Mouse (Mus musculus) kidney, postnatal 4 days (tissue): ENCODE results near the gene Sept9.

Source experiments
- DNase-seq, 2 experiments: peaks; one replicate each; pipeline ENCODE4 v3.0.0; 2021; ENCODE audit warnings: mixed read lengths in 2 of 2

Sept9 gene

DNA sequence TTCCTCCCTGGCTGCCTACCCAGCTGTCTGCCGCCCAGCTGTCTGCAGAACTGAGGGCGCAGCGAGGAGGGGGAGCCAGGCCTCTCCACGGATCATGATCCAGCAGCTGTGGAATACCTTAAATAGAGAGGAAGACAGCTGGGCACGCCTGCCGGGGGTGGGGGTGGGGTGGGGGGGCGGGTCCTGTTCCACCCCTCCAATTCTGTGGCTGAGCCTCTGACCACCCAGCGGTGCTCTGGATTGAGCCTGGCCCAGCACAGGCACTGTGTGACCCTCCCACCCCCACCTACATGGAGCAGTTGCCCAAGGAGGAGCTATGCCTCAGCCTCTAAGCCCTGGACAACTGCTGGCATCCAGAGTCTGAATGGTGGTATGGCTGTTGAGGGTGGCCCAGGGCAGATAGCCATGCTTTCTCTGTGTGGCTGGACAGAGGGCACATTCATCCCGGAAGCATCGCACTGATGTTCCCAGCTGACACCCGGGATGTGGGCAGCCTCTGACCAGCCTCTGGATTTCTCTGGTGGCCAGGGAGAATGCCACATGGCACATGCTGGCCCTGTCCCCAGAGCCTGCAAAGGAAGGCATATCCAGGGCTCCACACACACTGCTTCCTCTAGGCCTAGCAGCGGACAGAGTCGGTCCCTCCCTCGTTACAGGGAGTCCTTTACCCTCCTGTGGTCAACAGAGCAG lies 97.2 kb downstream of the Sept9 start:
- peak in 1 of 2 experiments; percentile 57 for DNase-seq

DNA sequence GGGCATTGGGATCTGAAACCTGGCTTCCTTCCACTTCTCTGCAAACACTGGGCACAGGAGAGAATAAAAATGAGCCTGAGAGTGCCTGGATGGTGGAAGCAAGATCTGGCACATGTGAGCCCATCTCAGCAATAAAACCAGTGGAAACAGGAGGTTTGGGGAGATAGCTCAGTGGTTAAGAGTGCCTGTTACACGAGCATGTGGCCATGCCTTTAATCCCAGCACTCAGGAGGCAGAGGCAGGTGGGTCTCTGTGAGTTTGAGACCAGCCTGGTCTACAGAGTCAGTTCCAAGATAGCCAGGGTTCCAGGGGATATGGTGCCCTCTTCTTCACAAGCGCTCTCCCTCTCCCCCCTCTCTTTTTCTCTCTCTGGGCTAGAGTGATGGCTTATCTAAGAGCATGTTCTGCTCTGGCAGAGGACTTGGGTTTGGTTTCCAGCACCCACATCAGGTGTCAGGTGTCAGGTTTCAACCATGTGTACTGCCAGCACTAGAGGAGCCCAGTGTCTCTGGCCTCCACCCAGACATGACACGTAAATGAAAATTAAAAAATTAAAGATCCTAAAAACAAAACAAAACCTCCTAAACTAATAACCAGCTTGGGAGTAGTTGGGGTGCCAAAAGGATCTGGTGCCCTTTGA lies 97.8 kb downstream of the Sept9 start:
- DNase-seq, result no peak

DNA sequence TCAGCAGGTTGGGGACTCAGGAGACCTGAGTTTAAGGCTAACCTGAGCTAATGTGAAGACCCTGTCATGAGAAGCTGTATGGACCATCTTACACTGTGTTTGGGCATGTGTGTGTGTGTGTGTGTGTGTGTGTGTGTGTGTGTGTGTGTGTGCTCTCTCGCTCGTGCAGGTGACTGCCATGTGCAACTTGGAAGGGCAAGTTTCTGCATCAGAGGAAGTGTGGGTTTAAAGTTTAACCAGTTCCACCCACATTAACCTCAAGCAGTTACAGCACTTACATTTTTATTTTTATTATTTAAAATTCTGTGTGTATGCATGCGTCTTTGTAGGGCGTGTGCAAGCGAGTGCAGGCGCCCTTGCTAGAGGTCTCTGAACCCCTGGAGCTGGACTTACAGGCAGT lies 100.3 kb downstream of the Sept9 start:
- peak in 1 of 2 experiments; percentile 29 for DNase-seq

DNA sequence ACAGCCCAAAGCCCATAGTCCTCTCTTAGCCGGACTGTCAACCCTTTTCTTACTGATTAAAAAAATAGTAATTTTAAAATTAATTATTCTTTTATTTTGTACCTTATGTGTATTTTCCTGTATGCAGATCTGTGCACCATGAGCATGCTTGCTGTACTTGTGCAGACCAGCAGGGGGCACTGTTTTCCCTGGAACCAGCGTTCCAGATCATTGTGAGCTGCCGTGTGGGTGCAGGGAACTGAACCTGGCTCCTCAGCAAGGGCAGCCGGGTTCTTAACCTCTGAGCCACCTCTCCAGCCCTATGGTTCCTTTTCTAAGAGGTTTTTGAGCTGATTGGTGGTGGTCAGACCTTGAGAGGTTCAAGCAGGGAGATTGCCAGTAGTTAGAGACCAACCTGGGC lies 101.3 kb downstream of the Sept9 start:
- no peak for DNase-seq

DNA sequence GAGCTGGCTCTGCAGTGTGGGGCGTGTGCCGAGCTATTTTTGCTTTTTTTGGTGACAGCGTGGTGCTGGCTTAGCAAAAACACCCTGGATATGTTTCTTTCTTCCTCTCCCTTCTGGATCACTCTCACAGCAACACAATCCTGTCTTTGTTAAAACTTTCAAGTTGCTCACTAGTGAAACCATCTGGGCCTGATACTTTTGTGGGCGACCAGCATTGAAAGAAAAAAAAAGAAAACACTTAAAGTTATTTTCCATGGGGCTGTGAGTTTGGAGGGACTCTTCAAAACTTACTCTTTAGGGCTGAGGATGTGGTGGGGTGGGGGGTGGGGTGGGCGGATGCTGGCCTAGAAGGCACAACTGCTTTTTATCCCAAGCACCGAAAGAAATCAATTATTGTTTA lies 102.3 kb downstream of the Sept9 start:
- DNase-seq, result no peak

DNA sequence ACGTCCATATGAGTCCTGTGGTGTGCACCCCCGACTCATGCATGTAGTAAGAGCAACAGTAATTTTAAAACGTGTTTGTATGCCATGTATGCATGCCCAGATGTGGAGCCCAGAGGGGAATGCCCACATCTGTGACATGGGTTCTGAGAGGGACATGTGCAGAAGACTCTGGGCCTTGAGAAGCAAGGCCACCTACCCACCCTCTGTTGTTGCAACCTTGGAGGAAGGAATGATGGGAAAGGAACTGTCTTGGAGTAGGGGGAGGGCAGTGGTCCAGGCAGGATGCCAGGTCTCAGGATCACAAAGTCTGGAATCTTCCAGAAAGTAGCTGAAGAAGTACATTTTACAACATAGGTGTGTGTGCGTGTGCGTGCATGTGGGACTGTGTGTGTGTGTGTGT lies 102.9 kb downstream of the Sept9 start:
- DNase-seq, result no peak

DNA sequence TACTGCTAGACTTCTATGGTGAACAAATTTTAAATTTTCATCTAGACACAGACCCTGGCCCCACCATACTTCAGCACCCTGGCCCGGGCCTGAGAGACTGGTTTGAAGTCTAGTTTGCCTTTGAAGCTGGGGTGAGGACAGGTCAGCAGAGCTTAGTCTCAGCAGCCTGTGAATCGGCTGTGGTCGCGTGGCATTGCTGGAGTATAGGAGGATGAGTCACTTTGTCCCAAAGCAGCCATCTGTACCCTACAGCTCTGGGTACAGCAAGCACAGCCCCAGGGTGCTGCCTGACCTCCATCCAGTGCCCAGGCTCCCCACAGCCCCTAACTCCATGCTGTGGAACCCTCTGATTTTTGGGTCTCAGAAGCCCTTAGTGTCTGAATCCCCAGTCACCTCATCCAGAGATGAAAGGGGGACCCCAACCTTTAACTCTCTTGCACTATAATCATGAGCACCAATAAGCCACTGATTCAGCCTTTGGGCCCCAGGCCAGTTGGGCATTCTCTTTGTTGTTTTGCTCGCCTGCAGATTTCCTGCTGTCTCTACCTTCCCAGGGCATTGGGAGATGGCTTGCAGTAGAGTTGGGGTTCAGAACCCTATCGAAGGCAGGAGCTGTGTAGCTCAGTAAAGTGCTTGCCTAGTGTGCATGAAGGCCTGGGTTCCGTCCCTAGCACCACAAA lies 106.2 kb downstream of the Sept9 start:
- DNase-seq, result no peak

DNA sequence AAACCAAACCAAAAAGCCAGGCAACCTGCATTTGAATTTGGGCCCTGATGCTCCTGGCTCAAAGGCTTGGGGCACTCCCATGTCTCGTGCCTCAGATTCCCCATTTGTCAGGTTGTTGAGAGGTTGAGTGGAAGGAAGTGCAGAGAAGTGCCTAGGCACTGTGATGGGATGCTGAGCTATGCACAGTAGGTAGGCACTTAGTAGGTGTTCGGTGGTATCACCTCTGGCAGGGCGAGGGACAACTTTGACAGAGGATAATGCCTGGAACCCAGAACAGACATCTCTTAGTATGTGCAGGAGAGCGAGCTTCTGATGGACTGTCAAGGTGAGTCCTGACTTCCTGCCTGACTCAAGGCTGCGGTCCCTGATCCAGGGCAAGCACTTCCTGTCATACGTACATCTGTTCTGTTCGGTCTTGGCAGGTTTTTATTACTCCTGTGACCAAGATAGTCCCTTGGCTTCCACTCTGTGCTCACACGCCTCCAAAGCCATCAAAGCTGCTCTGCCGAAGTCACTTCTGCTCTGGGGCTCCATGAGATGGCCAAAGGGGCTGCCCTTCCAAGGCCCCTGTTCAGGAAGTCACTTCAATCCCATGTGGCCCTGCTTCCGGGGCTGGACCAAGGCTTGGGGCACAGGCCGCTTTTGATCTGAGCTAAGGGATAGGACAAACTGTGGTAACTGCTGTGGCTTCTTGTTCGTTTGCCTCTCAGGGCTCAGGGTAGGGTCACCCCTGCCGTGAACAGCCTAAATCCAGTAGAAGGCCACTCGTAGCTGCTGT lies 107.0 kb downstream of the Sept9 start:
- DNase-seq, result peak in 1 of 2 experiments; percentile 58

DNA sequence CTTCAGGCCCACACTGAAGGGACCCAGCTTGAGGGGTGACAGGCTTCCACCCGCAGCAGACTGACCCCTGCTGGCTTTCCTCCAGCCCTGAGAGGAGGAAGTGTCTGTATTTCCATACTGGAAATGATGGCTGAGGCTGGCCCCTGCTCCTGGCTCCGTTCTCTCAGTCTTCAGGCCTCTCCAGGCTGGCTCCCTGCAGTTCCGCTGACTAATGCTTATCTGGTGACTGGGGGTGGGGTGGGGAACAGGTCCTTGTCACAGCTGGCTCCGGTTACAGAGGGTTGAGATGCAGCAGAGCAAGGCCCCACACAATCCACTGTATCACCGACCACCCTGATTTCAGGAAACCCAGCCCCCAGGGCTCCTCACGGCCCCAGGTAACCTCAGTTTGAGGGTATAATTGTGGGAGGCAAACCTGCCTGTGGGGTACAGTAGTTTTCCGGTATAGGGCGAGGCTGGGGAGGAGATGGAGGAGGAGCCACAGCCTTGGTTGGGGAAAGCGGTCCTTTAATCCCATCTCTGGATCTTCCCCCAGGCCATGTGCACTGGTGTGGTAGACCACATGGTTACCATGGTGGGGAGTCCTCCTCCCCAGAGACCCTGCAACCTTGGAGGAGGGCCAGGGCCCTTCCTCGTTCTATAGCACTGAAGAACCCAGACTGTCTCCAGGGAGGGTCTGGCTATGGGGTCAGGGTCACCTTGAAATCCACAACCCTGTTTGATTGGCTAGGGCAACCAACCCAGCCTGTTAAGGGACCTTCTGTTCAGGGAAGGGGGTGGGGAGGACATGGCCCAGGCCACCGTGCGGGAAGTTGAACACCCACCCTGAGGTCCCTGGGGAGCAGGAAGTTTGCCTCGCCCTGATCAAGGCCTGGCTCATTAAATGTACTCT lies 108.7 kb downstream of the Sept9 start:
- peak; percentile 84 to 88 for DNase-seq

DNA sequence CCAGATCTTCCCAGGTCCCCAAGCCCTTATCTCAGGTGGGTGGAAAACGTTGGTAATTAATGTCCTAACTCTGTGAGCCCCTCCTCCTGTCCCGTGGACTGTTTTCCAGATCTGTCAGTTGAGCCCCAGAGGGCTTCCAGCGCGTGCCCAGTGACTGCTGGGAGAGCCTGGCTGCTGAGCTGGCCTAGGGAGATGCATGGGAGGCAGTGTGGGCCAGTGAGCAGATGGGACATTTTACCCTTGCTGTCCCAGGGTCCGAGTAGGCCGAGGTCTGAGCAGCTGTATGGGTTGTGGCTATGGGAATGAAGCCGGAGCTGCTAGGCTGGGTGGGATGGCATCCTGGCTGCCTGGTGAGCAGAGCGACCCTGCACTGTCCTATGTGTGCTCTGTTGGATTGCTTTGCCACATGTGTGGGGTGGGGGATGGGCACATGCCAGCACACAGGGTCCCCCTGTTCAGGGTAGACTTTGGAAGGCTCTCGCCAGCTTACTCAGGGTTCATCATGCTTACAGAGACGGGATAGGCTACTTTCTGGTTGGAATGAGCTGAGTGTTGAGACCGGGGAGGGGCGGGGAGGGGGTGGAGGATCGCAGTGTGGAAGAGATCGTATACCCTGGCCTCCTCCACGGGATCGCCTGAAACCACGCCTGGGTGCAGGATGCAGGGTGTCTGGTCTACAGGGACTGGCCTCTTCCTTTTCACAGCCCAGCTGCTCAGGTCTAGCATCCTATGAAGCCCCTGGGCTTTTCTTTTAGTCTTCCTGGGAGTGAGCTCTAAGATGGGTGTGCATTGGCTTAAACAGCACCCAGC lies 109.9 kb downstream of the Sept9 start:
- peak in 1 of 2 experiments; percentile 29 for DNase-seq

DNA sequence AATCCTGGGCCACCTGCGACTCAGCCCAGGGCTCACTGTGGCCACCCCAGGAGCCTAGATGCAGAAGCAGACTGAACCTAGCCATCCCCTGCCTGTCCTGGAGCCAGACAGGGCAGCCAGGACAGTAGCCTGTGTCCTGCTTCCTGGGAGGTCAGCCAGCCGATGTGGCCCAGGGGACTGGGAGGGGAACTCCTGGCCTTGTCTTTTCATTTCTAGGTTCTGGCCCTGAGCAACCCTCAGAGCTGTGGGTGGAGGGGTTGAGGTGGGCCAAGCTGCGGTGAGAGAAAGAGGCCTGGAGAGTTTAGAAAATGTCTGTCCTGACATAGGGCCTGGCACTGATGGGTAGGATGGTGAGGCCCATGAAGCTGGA lies 110.4 kb downstream of the Sept9 start:
- DNase-seq, result no peak

DNA sequence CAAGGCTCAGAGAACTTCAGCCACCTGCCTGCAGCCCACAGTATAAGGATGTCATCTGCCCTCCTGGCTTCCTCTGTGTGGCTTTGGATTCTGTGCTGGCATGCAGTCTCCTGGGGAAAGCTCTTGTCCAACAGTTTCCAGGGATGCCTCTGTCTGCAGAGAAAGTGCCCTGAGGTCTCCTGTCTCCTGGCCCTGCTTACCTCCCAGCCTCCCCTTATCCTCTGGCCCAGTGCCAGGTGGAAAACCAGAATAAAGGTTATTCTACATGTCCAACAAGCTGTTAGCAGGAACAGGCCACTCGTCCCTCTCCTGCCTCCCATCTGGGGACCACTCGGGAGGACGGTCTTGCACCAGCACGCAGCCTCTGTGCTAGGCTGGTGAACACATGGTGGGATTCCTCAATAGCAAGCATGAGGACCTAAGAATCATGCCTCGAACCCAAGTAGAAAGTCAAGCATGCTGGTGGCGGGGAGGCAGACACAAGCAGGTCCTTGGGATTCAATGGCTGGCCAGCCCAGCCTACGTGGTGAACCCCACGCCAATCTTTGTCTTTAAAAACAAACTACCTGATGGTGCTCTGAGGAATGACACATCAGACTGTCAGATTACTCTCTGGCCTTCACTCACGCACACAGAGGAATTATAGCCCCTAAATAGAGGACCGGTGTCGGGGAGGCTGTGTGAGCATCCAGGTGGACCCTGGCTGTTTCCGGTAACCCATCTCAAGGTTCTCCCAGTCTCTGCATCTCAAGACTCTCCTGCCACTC lies 111.1 kb downstream of the Sept9 start:
- DNase-seq, result no peak

DNA sequence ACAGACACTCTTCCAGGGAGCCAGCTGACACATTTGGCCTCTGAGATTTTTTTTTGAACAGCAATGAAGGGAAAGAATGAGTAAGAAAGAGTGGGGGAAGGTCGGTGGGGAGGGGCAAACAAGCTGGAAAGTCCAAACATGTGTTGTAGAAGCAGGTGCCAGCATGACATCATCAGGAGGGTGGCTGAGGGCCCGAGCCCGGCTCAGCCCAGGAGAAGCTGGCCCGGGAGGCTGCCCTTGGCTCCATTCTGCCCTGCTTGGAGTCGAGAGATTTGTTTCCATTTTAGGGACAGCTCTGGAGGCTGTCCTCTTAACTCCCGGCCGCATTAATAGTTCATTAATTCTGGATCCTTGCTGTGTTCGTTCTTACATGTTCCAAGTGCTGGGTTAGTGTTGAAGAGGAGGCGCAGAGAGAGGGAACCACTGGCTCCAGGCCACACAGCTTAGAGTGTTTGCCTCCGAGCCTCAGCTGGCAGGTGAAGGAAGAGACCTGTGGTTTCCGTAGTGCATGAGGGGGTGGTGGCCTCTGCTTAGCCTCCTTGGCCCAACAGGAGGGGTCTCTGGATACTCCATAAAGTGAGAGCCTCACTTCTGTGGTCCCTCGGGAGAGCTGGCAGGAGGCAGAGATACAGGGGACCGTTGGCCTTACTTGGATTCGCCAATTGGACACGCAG lies 111.8 kb downstream of the Sept9 start:
- peak in 1 of 2 experiments; percentile 58 for DNase-seq

DNA sequence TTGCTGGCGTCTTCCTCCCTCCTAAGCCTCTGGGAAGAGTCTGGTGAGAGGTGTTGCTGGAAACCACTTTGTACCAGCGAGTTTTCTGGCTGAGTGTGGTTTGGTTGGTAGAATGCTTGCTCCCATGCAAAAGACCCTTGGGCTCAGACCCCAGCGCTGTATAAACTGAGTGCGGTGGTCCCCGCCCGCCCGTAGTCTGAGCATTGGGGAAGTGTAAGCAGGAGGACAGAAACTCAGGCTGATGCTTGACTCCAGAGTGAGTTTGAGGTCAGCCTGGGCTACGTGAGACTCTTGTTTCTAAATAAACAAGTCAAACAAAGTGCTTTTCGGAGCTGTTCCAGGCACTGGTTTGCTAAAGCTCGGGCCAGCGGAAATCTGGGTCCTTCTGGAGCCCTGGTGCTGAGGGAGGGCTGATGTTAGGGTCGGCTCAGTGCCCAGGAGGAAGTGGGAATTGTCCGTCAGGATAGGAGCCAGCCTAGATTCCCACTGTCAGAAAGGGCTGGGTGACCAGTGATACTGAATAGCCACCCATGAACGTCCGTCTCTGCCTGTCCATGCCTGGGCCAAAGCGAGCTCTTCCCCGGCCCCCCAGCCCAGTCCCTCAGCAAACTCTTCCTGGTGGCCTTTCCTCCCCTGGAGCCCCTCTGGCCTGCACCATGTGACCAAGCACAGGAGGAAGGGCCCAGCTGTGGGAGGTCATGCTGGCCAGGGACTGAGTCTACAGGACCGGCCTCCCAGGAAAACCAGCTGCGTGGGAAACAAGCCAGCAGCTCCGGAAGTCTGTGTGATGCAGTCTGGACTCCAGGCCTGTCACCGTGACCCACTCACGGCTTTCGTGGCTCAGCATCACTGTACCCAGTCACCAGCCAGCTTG lies 112.8 kb downstream of the Sept9 start:
- peak; percentile 85 to 91 for DNase-seq

DNA sequence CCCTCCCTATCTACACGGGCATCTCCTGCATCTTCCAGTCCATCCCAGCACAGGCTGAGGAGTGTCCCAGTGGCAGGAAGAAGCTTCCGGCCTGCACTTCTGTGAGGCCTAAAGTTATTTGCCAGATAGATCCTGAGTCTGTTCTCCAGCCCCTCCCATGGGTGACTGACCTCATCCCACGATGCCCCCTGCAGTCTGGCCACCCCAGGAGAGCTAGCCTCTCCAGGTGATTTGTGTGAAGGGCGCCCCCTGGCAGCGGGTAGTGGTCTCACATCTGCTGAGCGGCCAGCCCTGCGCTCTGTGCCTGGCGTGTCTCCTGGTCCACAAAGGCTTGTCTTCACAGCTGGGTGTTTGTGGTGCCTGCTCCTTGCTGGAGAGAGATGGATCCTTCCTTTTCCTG lies 113.5 kb downstream of the Sept9 start:
- DNase-seq, result peak; percentile 77 to 83

DNA sequence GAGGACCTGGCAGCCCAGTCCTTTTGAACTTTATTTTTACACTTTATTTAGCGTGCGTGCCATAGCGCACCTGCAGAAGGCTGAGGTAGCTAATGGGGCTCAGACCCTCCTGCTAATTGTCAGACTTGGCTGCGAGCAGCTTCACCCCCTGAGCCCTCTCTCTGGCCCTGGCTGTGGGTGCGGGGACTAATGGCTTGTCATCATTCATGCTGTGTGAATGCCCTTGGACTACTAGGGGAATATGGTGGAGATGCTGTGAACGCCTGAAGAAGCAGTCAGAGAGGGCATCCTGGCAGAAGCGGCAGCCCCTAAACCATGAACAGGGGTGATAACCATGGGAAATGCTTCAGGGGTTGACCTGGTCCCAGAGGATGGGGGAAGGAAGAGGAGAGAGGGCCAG lies 114.0 kb downstream of the Sept9 start:
- no peak for DNase-seq

DNA sequence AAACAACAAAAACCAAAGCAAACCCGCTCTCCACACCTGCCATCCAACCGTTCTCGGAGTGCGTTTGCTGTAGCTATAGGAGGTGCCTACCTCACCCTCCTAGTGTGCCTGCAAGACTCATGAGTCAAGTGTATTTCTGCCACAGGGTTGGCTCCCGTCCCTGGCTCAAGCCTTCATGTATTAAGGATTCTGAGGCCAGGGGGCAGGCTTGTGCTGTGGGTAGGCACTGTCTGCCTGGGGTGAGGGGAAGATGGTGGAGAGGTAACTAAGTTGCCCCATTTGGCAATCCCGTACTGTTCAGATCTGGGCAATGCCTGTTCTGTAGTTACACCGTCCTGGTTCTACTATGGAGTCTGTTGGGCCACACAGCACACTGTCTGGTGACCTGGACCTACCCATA lies 114.6 kb downstream of the Sept9 start:
- no peak for DNase-seq

DNA sequence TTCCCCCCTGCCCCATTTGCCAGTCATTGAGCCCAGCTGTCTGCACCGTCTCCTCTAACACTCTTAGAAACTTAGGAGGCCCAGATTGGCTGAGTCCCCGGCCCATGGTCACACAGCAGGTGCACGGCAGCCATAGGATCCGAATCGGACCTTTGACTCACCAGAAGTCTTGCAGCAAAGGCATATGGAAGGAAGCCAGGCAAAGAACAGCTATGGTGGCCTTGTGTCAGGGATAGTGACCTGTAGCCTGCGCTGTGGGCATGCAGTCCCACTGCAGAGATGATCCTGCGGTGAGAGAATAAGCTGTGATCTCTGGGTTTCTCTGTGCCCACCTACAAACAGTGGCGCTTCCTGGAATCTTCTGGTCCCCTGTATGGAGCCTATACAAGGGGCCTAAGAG lies 115.1 kb downstream of the Sept9 start:
- DNase-seq, result no peak

DNA sequence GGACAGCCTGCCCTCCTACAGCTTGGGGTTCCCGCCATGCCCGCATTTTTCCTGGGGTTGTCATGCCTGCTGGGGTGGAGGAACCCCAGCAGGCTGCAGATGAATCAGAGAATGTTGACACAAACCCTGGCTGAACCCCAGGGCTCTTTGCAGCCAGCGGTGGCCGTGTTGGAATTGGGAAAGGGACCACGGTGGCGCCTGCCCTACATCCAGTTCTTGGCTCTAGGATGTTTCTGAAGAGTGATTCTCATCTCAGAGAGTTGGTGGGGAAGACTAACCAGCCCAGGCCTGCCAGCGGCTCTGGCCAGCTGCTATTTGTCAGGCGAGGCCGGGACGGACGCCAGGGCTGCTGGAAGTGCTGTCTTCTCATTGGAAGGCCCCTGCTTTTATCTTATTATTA lies 115.8 kb downstream of the Sept9 start:
- DNase-seq, result peak; percentile 80 to 85
